Mouse (Mus musculus) G1E (cell line): Measurements from ENCODE around the gene Ntrk3. TPM values are rescaled to one million over a fixed set of nuclear protein-coding genes. Genes with fewer than 3 reads are reported as not detected.

Experiments
- ATAC-seq: 2 replicates; pipeline ENCODE4 v1.8.0; 2016; ENCODE audit warnings: mild to moderate bottlenecking; ENCODE audit not compliant: insufficient number of reproducible peaks, poor library complexity, low FRiP score, severe bottlenecking; ENCODE audit errors: extremely low read depth
- DNase-seq: peaks from one replicate; pipeline ENCODE4 v3.0.0; 2012; ENCODE audit warnings: low spot score
- H3K27me3 ChIP-seq: 2 replicates; pipeline ENCODE4 v1.6.1; 2012; ENCODE audit warnings: mild to moderate bottlenecking, low read length, inconsistent platforms; ENCODE audit not compliant: insufficient read depth
- H3K36me3 ChIP-seq: replicated peaks from 2 replicates; pipeline ENCODE3; 2012; ENCODE audit warnings: mild to moderate bottlenecking, inconsistent platforms
- H3K4me1 ChIP-seq: 2 replicates; pipeline ENCODE4 v1.6.1; 2012; ENCODE audit warnings: low read depth, low read length, inconsistent platforms, mixed read lengths; ENCODE audit not compliant: insufficient read depth
- H3K4me3 ChIP-seq: 2 replicates; pipeline ENCODE4 v1.5.1; 2012; ENCODE audit warnings: low read depth, mild to moderate bottlenecking, inconsistent platforms, low read length, moderate library complexity, mixed read lengths
- H3K9me3 ChIP-seq: replicated peaks from 2 replicates; pipeline ENCODE4 v1.6.1; 2012; ENCODE audit warnings: inconsistent platforms
- CTCF ChIP-seq: IDR thresholded peaks from 2 replicates; pipeline ENCODE4 v1.5.1; 2012; ENCODE audit warnings: low read depth, low read length, inconsistent platforms, mixed read lengths
- GATA1 ChIP-seq: IDR thresholded peaks from 2 replicates; pipeline ENCODE4 v1.6.1; 2012; ENCODE audit warnings: borderline replicate concordance, low read length, inconsistent platforms, mixed read lengths
- GATA2 ChIP-seq: IDR thresholded peaks from 2 replicates; pipeline ENCODE4 v1.6.1; 2012; ENCODE audit warnings: low read depth, low read length, inconsistent platforms, borderline replicate concordance
- POLR2AphosphoS5 ChIP-seq: IDR thresholded peaks from 2 replicates; pipeline ENCODE4 v1.6.1; 2012; ENCODE audit warnings: low read depth, low read length, inconsistent platforms; ENCODE audit not compliant: insufficient replicate concordance
- TAL1 ChIP-seq: conservative IDR thresholded peaks from 2 replicates; pipeline ENCODE4 v1.6.1; 2012; ENCODE audit warnings: low read depth, low read length, inconsistent platforms, mixed read lengths
- polyA plus RNA-seq: library from polyadenylated mRNA; stranded (reverse); fragments of >175 nt; gene quantifications from 2 replicates; pipeline ENCODE4 v1.2.3, GENCODE M21; 2012
- total RNA-seq, 2 experiments: library from RNA; stranded (forward) in 1 of 2; stranded (reverse) in 1 of 2; fragments of 200-1000 nt in 1 of 2; fragments of >200 nt in 1 of 2; fragmentation: Nextera tagmentation in 1 of 2; gene quantifications; 2 replicates each; pipeline ENCODE4 v1.2.3; 2014 to 2017

The Ntrk3 gene
- total and polyA plus RNA-seq, 3 experiments: 0.27 TPM; not detected in 2

DNA sequence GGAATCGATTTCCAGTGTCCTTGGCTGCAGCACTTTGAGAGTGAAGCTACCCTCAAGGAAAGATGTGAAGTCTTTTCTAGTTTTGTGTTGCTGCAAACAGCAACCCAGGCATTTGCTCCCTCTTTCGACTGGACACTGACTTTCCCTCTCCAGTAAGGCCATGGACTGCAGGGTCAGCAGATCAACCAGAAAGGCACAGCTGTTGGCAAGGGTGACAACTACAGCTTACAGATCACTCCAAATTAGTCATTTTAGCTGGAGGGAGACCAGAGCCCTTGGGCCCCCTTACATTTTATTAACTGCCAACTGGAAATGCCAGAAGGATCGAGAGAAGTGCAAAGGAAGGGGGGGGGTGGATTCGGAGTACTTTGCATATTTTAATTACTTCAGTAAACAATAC lies 516.9 kb downstream of the Ntrk3 start:
- peaks cover 11% of the 10 kb centered on the region for H3K9me3 ChIP-seq
- no peaks in the 10 kb centered on the region for H3K27me3 ChIP-seq
- no peaks in the 10 kb centered on the region for H3K4me1 ChIP-seq
- DNase-seq: no peak
- no peaks in the 10 kb centered on the region for H3K36me3 ChIP-seq
- ATAC-seq: no peak
- TF ChIP-seq CTCF: no peak
- no peak for TF ChIP-seq GATA1
- no peak overlapping the region for H3K4me3 ChIP-seq

DNA sequence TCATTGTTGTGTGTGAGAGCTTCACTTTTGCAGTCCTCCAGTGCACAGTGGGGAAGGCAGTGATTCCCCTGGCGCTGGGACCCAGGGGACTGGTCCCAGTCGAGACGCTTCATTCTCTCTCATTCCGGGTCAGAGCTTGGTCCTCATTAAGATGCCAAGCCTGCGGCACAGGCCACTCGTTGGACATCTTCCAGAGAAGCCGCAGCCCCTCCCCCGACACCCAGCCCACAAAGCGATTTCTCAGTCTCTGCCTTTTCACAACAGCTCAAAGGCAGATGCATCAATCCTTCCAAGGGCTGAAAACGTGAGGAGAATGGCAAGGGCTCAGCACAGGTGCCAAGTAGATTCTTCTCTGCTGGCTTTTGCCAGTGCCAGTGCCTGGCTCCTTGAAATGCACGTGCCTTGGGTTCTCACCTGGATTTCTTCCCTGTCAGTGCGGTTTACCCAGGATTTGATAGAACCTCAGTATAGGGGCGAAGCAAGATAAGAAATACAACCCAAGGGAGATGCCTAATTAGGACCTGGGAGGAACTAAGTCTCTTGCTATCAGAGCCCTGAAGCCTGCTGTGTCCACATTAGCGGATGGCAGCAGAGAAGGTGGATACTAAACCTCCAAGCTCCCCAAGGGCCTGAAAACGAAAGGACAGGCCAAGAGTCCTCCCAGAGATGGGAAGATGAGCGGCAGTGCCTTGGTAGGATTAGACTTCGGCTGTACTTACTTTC lies 546.7 kb downstream of the Ntrk3 start:
- DNase-seq: no peak
- no peaks in the 10 kb centered on the region for H3K36me3 ChIP-seq
- no peak for TF ChIP-seq TAL1
- TF ChIP-seq POLR2AphosphoS5: no peak
- no peak for TF ChIP-seq GATA2
- no peak for TF ChIP-seq GATA1
- TF ChIP-seq CTCF: no peak

DNA sequence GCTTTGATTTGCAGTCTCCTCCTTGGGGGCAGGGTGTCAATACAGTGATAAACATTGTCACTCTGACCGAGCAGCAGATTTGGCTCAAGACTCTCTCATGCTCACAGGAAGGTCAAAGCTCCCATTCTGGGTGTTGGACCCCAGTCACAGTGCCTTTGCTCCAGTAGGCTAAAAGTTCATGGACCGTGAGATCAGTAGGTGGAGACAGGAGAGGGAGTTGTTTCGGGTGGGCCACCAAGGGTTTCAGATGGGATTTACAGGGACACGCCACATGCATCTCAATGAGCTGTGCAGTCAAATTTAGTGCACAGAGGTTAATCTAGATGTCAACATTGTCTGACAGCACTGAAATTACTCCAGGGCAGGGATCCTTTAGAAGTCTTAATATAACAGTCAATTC lies 552.2 kb downstream of the Ntrk3 start:
- no peak for DNase-seq
- Histone ChIP-seq H3K4me3 (no peak overlapping the region), H3K4me1 (no peaks in the 10 kb centered on the region), H3K36me3 (no peaks in the 10 kb centered on the region), H3K27me3 (no peaks in the 10 kb centered on the region), H3K9me3 (peaks cover 12% of the 10 kb centered on the region)
- no peak for ATAC-seq
- TF ChIP-seq GATA1 (no peak), POLR2AphosphoS5 (no peak), CTCF (no peak), GATA2 (no peak), TAL1 (no peak)

More for the DNA sequence above, 546.7 kb downstream of the Ntrk3 start:
- H3K27me3 ChIP-seq: no peaks in the 10 kb centered on the region
- no peak overlapping the region for H3K4me3 ChIP-seq
- H3K9me3 ChIP-seq: peaks cover 25% of the 10 kb centered on the region
- H3K4me1 ChIP-seq: no peaks in the 10 kb centered on the region
- ATAC-seq: no peak

GRCm38 (mm10) chr7:78183396-78183795 lies 554.4 kb downstream of the Ntrk3 start:
- H3K4me3 ChIP-seq: no peak overlapping the region
- no peaks in the 10 kb centered on the region for H3K27me3 ChIP-seq
- H3K36me3 ChIP-seq: no peaks in the 10 kb centered on the region
- no peak for DNase-seq
- peaks cover 9% of the 10 kb centered on the region for H3K9me3 ChIP-seq
- H3K4me1 ChIP-seq: no peaks in the 10 kb centered on the region
- ATAC-seq: no peak
- no peak for TF ChIP-seq GATA1
- no peak for TF ChIP-seq GATA2
- TF ChIP-seq TAL1: no peak
- TF ChIP-seq CTCF: no peak
- TF ChIP-seq POLR2AphosphoS5: no peak

DNA sequence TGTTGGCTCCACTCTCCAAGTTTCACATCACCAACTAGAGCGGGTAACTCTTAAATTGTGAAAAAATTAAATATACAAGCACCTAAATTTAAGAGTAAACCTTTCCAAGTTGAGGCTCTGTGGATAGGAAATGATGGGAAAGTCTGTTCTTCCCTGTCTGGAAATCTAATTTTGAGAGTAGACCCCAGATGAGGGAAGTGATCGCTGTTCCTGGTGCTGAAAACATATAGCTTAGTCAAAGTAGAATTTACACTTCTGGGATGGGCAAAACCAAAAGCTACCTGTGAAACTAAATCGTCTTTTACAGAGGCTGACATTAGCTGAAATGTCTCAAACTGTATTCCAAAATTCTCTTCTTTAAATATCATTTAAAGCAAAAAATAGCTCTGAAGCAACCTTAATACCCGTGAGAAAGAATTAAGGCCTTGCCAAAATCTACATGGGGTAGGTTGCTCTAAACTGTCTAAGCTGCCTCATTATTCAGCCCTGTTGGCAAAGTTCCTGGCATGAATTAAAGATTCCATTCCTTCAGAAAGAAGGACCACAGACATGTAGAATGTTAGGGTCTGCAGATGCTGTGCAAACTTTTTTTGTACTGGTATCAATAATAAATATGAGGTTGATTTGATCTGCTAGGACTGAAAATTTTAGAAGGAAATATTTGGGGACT lies 557.7 kb downstream of the Ntrk3 start:
- Histone ChIP-seq H3K9me3 (peaks cover under 1% of the 10 kb centered on the region; the same call in 1 of the 2 replicates), H3K4me3 (no peak overlapping the region), H3K4me1 (no peaks in the 10 kb centered on the region), H3K36me3 (no peaks in the 10 kb centered on the region), H3K27me3 (no peaks in the 10 kb centered on the region)
- no peak for TF ChIP-seq GATA1
- no peak for TF ChIP-seq CTCF
- TF ChIP-seq TAL1: no peak
- TF ChIP-seq GATA2: no peak
- no peak for TF ChIP-seq POLR2AphosphoS5
- DNase-seq: no peak
- no peak for ATAC-seq

GRCm38 (mm10) chr7:78172267-78172955 lies 565.4 kb downstream of the Ntrk3 start:
- no peak for DNase-seq
- peaks cover 8% of the 10 kb centered on the region; the same call in 1 of the 2 replicates for H3K9me3 ChIP-seq
- no peaks in the 10 kb centered on the region for H3K36me3 ChIP-seq
- H3K4me1 ChIP-seq: no peaks in the 10 kb centered on the region
- TF ChIP-seq CTCF (no peak), TAL1 (no peak)
- H3K4me3 ChIP-seq: no peak overlapping the region
- no peak for ATAC-seq
- H3K27me3 ChIP-seq: no peaks in the 10 kb centered on the region
